Mouse (Mus musculus): ENCODE measurements around the gene Kcnmb4. TPM values are rescaled to one million over a fixed set of nuclear protein-coding genes. Genes with fewer than 3 reads are reported as not detected.

Kcnmb4 gene
- total RNA-seq (2014; fragmentation: Nextera tagmentation) = not detected in 2 replicates
- 0.44 TPM in 1 of 2 replicates, not detected in the other for total RNA-seq (2017)
- polyA plus RNA-seq (2012) = 0.15 TPM in 1 of 2 replicates, not detected in the other

GRCm38 (mm10) chr10:116473759-116474549 is at the start of gene Kcnmb4:
TSS of gene Kcnmb4 (minus strand) at chr10:116473878.
- Histone ChIP-seq H3K36me3 (replicated peaks) (no peaks in the 10 kb centered on the region), H3K4me1 (ENCODE audit: insufficient read depth, low read depth, low read length) (peaks cover 4% of the 10 kb centered on the region; the same call in 1 of the 2 replicates), H3K27me3 (ENCODE audit: insufficient read depth, low read length) (peaks cover 12% of the 10 kb centered on the region), H3K9me3 (replicated peaks) (peaks cover 16% of the 10 kb centered on the region), H3K4me3 (ENCODE audit: low read depth, low read length) (peak within 1 kb of the TSS; percentile 63; the same call in 1 of the 2 replicates)
- TF ChIP-seq CTCF (IDR thresholded peaks at IDR 0.05; ENCODE audit: low read depth, low read length) (no peak), POLR2AphosphoS5 (IDR thresholded peaks at IDR 0.05; ENCODE audit: insufficient replicate concordance, low read depth, low read length) (no peak), GATA1 (IDR thresholded peaks at IDR 0.05; ENCODE audit: borderline replicate concordance, low read length) (no peak), TAL1 (conservative IDR thresholded peaks at IDR 0.05; ENCODE audit: low read depth, low read length) (no peak), GATA2 (IDR thresholded peaks at IDR 0.05; ENCODE audit: borderline replicate concordance, low read depth, low read length) (no peak)
- ATAC-seq (ENCODE audit: extremely low read depth, insufficient number of reproducible peaks, low FRiP score, poor library complexity, severe bottlenecking) (no peak), DNase-seq (ENCODE audit: low spot score) (no peak)

- Histone ChIP-seq H3K4me3 (ENCODE audit: low read depth, low read length) (no peak overlapping the region), H3K9me3 (replicated peaks) (no peaks in the 10 kb centered on the region), H3K27me3 (ENCODE audit: insufficient read depth, low read length) (no peaks in the 10 kb centered on the region), H3K36me3 (replicated peaks) (peaks cover 20% of the 10 kb centered on the region), H3K4me1 (ENCODE audit: insufficient read depth, low read depth, low read length) (peaks cover 11% of the 10 kb centered on the region)
- no peak for ATAC-seq (ENCODE audit: extremely low read depth, insufficient number of reproducible peaks, low FRiP score, poor library complexity, severe bottlenecking)
- TF ChIP-seq TAL1 (conservative IDR thresholded peaks at IDR 0.05; ENCODE audit: low read depth, low read length) = no peak
- no peak for TF ChIP-seq POLR2AphosphoS5 (IDR thresholded peaks at IDR 0.05; ENCODE audit: insufficient replicate concordance, low read depth, low read length)
- TF ChIP-seq GATA2 (IDR thresholded peaks at IDR 0.05; ENCODE audit: borderline replicate concordance, low read depth, low read length) = no peak
- no peak for TF ChIP-seq CTCF (IDR thresholded peaks at IDR 0.05; ENCODE audit: low read depth, low read length)
- no peak for TF ChIP-seq GATA1 (IDR thresholded peaks at IDR 0.05; ENCODE audit: borderline replicate concordance, low read length)
- no peak for DNase-seq (ENCODE audit: low spot score)
Measured at GRCm38 (mm10) chr10:116519588-116519987, 45.9 kb upstream of the Kcnmb4 start.

- DNase-seq (ENCODE audit: low spot score) (no peak), ATAC-seq (ENCODE audit: extremely low read depth, insufficient number of reproducible peaks, low FRiP score, poor library complexity, severe bottlenecking) (no peak)
- Histone ChIP-seq H3K27me3 (ENCODE audit: insufficient read depth, low read length) (no peaks in the 10 kb centered on the region), H3K36me3 (replicated peaks) (peaks cover 17% of the 10 kb centered on the region), H3K9me3 (replicated peaks) (no peaks in the 10 kb centered on the region), H3K4me3 (ENCODE audit: low read depth, low read length) (no peak overlapping the region), H3K4me1 (ENCODE audit: insufficient read depth, low read depth, low read length) (peaks cover 50% of the 10 kb centered on the region)
- TF ChIP-seq GATA1 (IDR thresholded peaks at IDR 0.05; ENCODE audit: borderline replicate concordance, low read length) (no peak), CTCF (IDR thresholded peaks at IDR 0.05; ENCODE audit: low read depth, low read length) (no peak), POLR2AphosphoS5 (IDR thresholded peaks at IDR 0.05; ENCODE audit: insufficient replicate concordance, low read depth, low read length) (no peak), GATA2 (IDR thresholded peaks at IDR 0.05; ENCODE audit: borderline replicate concordance, low read depth, low read length) (no peak), TAL1 (conservative IDR thresholded peaks at IDR 0.05; ENCODE audit: low read depth, low read length) (no peak)
Measured at GRCm38 (mm10) chr10:116515590-116515989, 41.9 kb upstream of the Kcnmb4 start.

GRCm38 (mm10) chr10:116515158-116515557 is 41.5 kb upstream of the Kcnmb4 start:
- no peaks in the 10 kb centered on the region for H3K9me3 ChIP-seq (replicated peaks)
- no peak overlapping the region; the same call in 1 of the 2 replicates for H3K4me3 ChIP-seq (ENCODE audit: low read depth, low read length)
- no peaks in the 10 kb centered on the region for H3K27me3 ChIP-seq (ENCODE audit: insufficient read depth, low read length)
- peaks cover 52% of the 10 kb centered on the region for H3K4me1 ChIP-seq (ENCODE audit: insufficient read depth, low read depth, low read length)
- TF ChIP-seq POLR2AphosphoS5 (IDR thresholded peaks at IDR 0.05; ENCODE audit: insufficient replicate concordance, low read depth, low read length) (no peak), GATA2 (IDR thresholded peaks at IDR 0.05; ENCODE audit: borderline replicate concordance, low read depth, low read length) (no peak), CTCF (IDR thresholded peaks at IDR 0.05; ENCODE audit: low read depth, low read length) (no peak), GATA1 (IDR thresholded peaks at IDR 0.05; ENCODE audit: borderline replicate concordance, low read length) (no peak), TAL1 (conservative IDR thresholded peaks at IDR 0.05; ENCODE audit: low read depth, low read length) (no peak)
- DNase-seq (ENCODE audit: low spot score) = no peak
- H3K36me3 ChIP-seq (replicated peaks) = peaks cover 18% of the 10 kb centered on the region
- peak; percentile 69 for ATAC-seq (ENCODE audit: extremely low read depth, insufficient number of reproducible peaks, low FRiP score, poor library complexity, severe bottlenecking)

- Histone ChIP-seq H3K27me3 (ENCODE audit: insufficient read depth, low read length) (no peaks in the 10 kb centered on the region), H3K9me3 (replicated peaks) (no peaks in the 10 kb centered on the region), H3K4me3 (ENCODE audit: low read depth, low read length) (peak overlapping the region; percentile 33; the same call in 1 of the 2 replicates), H3K4me1 (ENCODE audit: insufficient read depth, low read depth, low read length) (peaks cover 55% of the 10 kb centered on the region), H3K36me3 (replicated peaks) (peaks cover 15% of the 10 kb centered on the region)
- peak; percentile 26 for DNase-seq (ENCODE audit: low spot score)
- ATAC-seq (ENCODE audit: extremely low read depth, insufficient number of reproducible peaks, low FRiP score, poor library complexity, severe bottlenecking) = peak; percentile 82
- no peak for TF ChIP-seq CTCF (IDR thresholded peaks at IDR 0.05; ENCODE audit: low read depth, low read length)
- TF ChIP-seq GATA1 (IDR thresholded peaks at IDR 0.05; ENCODE audit: borderline replicate concordance, low read length) = no peak
- no peak for TF ChIP-seq TAL1 (conservative IDR thresholded peaks at IDR 0.05; ENCODE audit: low read depth, low read length)
- TF ChIP-seq GATA2 (IDR thresholded peaks at IDR 0.05; ENCODE audit: borderline replicate concordance, low read depth, low read length) = no peak
- no peak for TF ChIP-seq POLR2AphosphoS5 (IDR thresholded peaks at IDR 0.05; ENCODE audit: insufficient replicate concordance, low read depth, low read length)
Measured at GRCm38 (mm10) chr10:116513254-116513635, 39.6 kb upstream of the Kcnmb4 start.

All from G1E (cell line).